Mouse (Mus musculus): ENCODE results near the gene Shank3. TPM values are rescaled to one million over a fixed set of nuclear protein-coding genes. Genes with fewer than 3 reads are reported as not detected.

Gene Shank3
- total RNA-seq, 2 experiments from 2014 or later, result 232 to 243 TPM

DNA sequence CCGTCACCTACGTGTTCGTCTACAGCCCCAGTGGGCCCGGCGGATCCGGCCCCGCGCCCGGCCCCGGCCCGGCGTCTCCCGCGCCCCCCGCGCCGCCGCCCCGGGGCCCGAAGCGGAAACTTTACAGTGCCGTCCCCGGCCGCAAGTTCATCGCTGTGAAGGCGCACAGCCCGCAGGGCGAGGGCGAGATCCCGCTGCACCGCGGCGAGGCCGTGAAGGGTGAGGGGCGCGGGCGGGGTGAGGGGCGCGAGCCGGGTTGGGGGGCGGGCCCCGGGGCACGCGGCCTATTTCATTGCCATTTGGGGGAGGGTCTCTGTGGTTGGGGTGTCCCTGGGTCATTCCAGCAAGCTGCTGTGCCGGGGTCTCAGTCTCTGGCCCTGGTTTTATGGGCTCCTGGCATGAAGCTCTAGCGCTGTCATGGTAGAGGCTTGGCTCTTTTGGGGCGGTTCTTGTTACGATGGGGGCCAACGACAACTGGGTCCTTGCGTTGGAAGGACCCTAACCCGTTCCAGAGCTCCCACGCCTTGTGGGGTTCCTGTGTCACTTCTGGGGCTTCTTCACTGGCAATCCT is 24.7 kb downstream of the Shank3 start:
- no peak for DNase-seq (ENCODE audit: low spot score in 2 of 2)

DNA sequence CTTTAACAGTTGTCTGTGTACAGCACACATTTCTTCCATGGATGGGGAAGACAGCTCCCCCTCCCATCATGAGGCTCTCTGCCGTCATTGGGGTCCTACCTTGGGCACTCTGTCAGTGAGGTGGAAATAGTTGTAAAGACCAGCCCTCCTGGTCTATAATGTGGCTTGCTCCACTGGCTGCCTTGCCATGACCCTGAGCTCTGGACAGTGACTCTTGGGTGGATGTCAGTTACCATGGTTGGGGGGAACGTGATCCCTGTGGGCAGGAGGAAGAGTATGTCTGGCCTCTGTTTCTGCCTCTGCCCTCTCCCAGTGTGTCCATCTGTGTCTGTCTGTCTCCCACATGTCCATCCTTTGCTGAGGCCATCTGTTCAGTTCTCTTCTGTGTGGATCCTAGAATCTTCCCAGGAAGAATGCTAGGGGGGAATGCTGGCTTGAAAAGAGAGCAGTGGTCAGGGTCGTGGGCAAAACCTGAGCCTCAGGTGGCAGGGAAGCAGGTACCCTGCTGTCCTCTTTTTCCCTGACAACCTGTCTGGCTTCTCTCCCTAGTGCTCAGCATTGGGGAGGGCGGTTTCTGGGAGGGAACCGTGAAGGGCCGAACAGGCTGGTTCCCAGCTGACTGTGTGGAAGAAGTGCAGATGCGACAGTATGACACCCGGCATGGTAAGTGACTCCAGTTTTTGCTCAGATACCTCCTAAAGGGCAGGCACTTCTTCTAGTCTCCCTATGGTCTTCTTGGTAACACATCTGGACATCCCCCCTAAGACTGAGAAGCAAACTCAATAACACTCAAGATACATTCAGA is 25.4 kb downstream of the Shank3 start:
- DNase-seq (ENCODE audit: low spot score in 2 of 2), result no peak

DNA sequence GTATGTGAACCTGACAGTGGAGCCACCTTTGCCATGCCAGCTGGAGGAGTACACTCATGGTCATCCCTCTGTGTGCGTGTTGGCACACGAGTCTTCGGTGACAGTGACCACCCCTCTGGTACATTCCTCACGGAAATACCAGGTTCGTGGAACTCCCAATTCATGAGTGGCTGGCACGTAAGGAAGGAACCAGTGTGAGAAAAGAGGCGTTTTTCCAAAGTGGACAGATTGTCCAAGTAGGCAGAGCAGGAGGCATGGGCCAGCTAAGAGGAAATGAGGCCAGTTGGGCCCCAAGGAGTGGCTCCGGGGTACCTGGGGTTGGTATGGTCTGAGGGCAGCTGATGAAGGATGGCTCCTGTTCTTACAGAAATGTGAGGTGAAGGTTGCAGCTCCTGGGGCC is 26.0 kb downstream of the Shank3 start:
- DNase-seq (ENCODE audit: low spot score in 2 of 2), result no peak

DNA sequence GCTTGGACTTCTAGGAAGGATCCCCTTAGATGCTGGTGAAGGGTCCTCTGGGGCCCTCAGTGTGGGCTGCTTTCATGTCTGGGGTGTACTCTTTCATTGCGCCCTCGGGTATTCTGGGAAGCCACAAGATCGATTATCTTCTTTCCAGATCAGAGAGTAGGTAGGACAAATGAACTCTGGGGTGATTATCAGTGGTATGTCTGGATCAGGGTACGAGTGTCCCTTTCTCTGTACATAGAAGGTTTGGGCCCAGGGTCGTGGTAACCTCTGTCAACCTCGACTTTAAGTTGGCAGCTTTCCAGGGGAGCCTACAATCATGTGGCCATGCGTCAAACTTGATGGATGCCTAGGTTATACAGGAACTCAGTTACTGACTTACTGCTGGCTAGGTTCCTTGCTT is 26.5 kb downstream of the Shank3 start:
- DNase-seq (ENCODE audit: low spot score in 2 of 2), result no peak

DNA sequence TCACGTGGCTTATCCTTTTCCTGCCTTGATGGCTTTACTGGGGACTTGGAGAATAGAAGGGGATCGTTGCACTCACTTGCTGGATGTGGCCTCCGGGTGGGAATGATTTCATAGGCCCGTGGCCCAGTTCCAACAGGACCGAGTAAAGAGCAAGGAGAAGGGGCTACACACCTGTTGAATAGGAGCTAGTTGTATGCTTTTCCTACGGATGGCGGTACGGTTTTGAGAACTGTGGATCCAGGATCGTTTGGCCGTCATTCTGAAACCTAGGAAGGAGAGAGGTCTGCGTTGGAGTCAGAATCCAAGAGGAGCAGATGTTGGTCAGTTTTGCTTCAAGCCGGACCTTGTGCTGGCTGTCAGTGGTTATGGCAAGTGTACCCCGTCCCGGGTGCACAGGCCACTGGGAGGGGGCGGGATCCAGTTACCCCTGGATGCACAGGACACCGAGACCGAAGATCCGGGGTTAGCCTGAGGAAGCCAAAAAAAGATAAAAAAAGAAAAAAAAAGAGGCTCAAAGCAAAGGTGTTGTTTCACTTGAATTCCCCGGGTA is 27.4 kb downstream of the Shank3 start:
- DNase-seq (ENCODE audit: low spot score in 2 of 2), result no peak

DNA sequence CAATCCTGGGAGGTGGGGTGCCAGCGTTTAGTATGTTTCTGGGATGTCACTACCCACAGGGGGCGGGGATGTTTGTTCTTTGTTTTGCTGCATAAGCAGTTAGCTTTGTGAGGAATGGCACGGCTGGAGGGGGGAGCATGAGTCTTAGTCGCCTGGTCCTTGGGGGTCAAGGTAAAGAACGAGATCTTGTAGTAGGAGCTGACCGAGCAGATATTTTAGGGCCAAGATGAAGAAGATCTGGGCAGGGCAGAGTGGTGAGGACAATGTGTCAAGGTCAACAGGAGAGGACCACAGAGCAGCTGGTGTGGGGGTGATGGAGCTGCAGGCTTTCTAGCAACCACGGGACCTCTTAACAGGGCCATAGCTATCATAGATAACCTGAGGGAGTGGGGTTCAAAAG is 28.0 kb downstream of the Shank3 start:
- no peak for DNase-seq (ENCODE audit: low spot score in 2 of 2)

DNA sequence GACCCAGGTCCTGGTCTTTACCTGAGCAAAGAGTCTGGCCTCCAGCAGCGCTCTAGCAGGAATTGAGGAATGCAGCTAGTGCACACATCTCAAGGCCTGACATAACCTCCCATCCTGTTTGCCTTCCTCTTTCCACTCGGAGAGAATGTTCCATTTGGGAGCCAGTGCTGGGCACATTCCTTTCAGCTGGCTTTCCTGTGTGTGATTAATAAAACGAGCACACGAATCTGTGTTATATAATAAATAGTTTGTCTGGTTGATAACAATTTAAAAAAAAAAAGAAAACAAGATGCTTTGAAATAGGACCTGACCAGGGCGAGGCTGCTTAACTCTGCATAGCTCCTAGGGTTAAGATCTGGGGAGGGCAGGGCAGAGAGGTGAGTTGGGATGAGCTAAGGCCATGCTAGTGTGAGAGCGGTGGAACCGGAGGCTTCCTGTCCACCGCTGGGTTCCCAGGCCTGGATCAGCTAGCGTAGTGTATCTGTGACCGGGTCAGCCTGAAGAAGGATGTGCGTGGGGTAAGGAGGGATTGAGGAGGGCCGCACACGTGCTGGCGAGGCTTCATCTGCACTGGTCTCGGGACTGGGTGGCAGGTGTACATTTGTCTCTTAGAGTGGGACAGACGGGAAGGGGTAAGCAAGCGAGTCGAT is 28.9 kb downstream of the Shank3 start:
- no peak for DNase-seq (ENCODE audit: low spot score in 2 of 2)

DNA sequence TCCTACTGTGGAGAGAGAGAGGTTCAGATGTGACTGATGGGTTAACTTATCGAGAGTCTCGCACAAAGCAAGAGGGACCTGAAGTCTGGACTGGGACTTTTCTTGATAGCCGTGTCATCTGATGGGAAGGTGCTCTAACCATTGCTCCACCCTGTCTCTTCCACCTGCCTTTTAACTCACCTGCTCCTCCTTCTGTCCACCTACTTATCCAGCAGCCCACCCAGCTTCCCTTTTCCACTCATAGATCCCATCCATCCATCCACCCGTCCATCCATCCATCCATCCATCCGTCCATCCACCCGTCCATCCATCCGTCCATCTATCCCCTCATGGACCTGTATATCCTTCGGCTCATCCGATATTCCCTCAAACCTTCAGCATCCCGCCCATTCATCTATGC is 29.5 kb downstream of the Shank3 start:
- DNase-seq (ENCODE audit: low spot score in 2 of 2), result no peak

DNA sequence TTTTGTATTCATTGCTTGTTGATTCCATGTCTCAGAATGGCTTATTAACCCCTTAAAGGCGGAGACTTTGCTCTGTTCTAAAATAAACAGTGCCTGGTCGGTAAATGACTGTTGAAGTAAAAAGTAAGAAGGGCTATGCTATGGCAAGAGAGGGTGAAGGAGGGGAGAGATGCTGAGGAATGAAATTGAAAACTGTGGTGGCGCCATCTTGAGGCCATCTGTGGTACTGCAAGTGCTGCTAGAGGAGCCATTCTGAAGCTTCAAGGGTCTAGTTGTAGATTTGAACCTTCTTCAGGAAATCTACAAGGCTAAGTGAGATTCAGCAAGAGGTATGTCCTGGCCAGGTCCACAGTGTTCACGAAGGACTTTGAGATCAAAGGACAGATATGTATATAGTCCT is 30.9 kb downstream of the Shank3 start:
- peak; percentile 61 to 84 for DNase-seq (ENCODE audit: low spot score in 2 of 2)

DNA sequence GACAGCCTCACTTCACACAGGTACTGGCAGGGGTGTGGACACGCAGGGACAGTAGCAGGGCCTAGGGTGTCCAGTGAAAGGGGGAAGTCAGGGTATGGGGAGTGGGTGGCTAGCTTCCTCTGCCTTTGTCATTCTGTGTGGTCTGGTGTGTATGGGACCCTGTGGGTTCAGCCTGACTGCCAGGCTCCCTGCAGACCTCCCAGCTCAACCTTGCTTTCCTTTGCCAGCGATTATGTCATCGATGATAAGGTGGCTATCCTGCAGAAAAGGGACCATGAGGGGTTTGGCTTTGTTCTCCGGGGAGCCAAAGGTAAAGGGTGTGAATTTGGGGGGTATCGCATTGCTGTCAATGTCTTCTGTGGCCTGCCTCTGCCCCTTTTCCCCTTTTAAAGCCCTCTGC is 32.0 kb downstream of the Shank3 start:
- DNase-seq (ENCODE audit: low spot score in 2 of 2), result no peak

DNA sequence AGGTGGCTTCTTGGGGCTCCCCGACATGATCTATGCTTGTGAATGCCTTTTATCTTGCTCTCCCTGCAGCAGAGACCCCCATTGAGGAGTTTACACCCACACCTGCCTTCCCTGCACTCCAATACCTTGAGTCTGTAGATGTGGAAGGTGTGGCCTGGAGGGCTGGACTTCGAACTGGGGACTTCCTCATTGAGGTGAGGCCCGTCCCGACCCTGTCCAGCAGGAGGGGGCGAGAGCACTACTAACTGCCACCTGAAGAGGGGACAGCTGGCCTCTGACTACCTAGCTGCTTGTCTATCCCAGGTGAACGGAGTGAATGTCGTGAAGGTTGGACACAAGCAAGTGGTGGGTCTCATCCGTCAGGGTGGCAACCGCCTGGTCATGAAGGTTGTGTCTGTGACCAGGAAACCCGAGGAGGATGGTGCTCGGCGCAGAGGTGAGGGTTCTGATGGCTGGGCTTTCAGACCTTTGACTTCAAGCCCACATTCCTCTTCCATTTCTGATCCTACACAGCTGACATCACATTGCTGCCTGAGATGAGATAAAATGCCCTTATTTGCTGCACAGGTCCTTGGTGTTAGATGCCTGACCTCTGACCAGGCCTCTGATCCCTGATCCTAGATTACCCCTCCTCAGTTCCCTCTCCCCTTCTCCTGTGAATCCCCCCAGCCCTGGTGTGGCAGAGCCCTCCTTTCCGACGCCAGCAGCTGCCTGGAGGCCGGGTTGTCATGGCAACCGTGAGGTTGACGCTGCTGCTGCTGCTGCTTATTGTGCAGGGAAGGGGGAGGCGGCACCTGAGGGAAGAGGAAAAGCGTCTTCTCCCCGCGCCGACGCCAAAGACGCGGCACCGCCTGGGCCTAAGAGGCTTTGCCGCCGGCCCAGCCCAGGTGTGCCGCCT is 32.9 kb downstream of the Shank3 start:
- DNase-seq (ENCODE audit: low spot score in 2 of 2), result peak; percentile 75 to 86

DNA sequence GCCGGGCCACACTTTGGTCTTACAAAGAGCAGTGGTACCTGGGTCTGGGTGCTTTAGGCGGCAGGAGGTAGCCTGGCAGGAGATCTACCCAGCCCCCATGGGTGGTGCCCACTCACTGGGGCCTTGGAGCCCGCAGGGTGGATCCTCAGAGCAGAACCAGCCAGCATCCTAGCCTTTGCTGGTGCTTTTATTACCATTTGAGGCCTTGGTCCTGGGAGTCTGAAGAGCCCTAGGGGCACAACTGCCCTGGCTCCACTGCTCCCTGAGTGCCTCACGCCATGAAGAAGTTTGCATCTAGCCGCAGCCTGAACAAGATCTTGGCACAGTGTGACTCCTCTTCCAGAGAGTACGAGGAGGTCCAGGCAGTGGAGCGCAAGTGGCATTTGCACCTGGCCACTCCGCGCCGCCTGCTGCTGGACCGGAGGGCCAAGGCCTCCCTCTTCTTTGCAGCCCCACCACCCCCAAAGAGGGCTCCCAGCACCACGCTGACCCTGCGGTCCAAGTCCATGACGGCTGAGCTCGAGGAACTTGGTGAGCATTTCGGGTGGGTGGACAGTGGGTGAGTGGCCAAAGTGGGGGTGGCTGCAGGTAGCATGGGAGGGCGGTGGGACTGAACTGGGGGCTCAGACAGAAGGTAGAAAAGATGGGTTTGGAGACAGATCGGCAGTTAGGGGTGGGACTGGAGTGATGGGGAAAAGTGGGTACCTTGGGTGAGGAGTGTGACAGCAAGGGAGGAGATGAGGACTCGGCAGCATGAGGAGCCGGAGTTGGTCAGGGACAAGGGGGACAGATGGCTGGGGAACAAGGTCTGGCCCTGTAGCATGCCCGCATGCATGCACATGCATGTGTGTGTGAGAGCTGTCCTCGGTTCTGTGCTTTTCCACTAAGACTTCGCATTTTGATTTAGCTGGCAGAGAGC is 33.8 kb downstream of the Shank3 start:
- no peak for DNase-seq (ENCODE audit: low spot score in 2 of 2)

DNA sequence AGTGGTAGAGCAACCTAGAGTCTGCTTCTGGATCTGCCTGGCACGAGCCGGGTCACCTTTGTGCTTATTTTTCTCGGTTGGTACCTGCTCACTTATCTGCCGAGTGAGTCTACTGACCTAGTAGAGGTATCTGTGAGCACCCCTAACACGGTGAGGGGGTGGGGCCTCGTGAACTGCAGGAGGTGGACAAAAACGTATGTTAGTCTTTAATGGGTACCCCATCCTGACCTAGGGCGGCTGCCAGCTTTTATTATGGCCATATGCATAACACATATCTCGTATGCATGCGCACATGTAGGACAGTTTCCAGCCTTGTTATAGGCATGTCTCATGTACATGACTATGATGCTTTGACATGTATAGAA is 34.4 kb downstream of the Shank3 start:
- DNase-seq (ENCODE audit: low spot score in 2 of 2), result no peak

DNA sequence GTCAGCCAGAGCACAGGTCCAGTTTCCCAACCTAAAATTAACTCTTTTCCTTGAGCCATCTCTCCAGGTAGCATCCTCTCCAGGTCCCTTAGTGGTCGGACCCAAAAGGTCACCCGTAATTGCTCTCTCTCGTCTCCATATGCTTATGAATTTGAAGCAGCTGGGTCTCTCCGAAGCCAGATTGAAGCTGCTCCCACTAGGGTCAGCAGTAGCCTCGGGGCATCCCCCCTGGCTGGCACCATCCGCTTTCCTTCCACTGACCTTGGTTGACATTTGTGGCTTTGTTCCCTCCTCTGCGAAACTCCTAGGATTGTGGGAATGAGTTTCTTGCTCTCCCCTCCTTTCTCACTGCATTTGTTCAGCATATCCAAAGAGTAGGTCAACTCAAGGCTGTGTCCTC is 44.7 kb downstream of the Shank3 start:
- no peak for DNase-seq (ENCODE audit: low spot score in 2 of 2)

DNA sequence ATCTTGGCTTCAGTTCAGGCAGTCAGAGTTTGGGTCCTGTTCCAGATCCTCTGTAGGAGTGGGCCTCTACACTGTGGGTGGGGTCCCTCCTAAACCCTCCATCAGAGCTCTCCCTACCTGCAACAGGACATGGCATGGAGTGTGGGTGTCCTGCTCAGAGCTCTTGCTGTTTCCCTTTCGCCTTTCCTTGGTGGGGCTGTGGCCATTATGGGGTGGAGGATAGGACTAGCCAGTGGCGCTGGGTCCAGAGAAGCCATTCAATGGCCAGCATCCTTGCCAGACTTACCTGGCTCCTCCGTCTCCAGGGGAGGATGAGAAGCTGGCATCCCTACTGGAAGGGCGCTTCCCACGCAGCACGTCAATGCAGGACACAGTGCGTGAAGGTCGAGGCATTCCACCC is 47.9 kb downstream of the Shank3 start:
- no peak for DNase-seq (ENCODE audit: low spot score in 2 of 2)

DNA sequence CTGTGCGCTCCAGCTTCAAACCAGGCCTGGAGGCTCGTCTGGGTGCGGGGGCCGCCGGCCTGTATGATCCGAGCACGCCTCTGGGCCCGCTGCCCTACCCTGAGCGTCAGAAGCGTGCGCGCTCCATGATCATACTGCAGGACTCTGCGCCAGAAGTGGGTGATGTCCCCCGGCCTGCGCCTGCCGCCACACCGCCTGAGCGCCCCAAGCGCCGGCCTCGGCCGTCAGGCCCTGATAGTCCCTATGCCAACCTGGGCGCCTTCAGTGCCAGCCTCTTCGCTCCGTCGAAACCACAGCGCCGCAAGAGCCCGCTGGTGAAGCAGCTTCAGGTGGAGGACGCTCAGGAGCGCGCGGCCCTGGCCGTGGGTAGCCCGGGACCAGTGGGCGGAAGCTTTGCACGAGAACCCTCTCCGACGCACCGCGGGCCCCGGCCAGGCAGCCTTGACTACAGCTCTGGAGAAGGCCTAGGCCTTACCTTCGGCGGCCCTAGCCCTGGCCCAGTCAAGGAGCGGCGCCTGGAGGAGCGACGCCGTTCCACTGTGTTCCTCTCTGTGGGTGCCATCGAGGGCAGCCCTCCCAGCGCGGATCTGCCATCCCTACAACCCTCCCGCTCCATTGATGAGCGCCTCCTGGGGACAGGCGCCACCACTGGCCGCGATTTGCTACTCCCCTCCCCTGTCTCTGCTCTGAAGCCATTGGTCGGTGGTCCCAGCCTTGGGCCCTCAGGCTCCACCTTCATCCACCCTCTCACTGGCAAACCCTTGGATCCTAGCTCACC is 48.6 kb downstream of the Shank3 start:
- no peak for DNase-seq (ENCODE audit: low spot score in 2 of 2)

DNA sequence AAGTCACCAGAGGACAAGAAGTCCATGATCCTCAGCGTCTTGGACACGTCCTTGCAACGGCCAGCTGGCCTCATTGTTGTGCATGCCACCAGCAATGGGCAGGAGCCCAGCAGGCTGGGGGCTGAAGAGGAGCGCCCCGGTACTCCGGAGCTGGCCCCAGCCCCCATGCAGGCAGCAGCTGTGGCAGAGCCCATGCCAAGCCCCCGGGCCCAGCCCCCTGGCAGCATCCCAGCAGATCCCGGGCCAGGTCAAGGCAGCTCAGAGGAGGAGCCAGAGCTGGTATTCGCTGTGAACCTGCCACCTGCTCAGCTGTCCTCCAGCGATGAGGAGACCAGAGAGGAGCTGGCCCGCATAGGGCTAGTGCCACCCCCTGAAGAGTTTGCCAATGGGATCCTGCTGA is 49.4 kb downstream of the Shank3 start:
- no peak for DNase-seq (ENCODE audit: low spot score in 2 of 2)

DNA sequence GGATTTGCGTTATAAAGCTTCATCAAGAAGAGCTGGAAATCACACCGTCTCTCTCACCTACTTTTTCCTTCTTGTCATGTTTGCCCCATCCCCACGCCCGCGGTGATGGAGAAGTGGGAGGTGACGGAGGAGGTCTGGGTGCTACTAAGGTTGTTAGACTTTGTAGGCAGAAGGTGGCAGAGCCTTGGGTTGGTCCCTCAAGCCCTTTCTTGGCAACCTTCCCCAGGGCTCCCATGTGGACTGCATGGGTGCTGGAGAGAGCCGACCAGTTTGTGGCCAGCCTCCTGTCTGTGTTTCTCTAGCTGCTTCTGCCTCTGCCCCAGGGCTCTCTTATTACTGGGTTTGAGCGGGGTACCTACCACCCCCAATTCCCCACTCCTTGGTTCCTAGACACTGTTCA is 51.1 kb downstream of the Shank3 start:
- DNase-seq (ENCODE audit: low spot score in 2 of 2), result no peak

DNA sequence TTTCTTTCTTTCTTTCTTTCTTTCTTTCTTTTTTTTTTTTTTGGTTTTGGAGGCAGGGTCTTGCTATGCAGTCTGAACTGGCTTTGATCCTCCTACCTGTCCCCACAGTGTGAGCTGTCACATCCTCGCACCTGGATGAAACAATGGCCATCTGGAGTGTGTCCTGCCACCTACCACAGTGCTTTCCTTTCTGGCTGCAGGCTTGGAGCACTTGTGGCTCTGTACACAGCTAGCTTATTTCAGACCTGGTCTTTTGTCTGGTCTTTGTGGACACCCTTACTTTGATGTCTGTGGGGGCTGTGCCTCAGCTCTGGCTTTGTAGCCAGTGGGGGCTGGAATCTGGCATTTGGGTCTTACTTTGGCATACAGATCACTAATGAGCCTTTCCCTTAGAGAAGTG is 52.3 kb downstream of the Shank3 start:
- DNase-seq (ENCODE audit: low spot score in 2 of 2), result no peak

DNA sequence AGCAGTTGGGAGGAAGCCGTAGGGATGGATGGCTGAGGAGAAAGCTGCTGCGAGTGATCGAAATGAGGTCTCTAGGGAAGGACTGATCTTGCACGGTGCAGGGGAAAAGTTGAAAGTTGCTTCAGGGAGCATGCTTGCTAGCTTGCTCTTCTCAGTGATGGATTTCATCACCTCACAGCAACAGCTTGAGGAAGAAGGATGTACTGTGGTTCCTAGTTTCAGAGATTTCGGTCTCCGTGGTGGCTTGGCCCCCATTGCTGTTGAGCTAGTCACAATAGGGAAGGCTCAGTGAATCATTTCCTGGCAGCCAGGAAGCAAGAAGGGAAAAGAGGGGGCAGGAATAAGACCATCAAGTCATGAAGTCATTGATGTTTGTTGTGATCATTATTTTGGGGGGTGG is 56.2 kb downstream of the Shank3 start:
- no peak for DNase-seq (ENCODE audit: low spot score in 2 of 2)
